Mouse (Mus musculus) kidney, embryonic 14.5 days (tissue): Measurements from ENCODE around the gene Polr2c. TPM values are rescaled to one million over a fixed set of nuclear protein-coding genes. Genes with fewer than 3 reads are reported as not detected.
"Not testable (repeated sequence)": the region's sequence is repeated elsewhere in the genome, so short reads cannot be mapped to it uniquely, and the experiment has no call there.

ENCODE experiments used
- ATAC-seq: fragments of 200-750 bp; cut with Nextera tagmentation; 2 replicates; pipeline ENCODE4 v1.8.0; 2017; ENCODE audit warnings: moderate number of reproducible peaks, mild to moderate bottlenecking, moderate TSS enrichment, moderate library complexity; ENCODE audit not compliant: low FRiP score, low TSS enrichment
- H3K27ac ChIP-seq: fragments of 300-500 bp; sonication (generic); 2 replicates; pipeline ENCODE4 v1.5.1; 2014; ENCODE audit warnings: low read depth, mild to moderate bottlenecking, low read length, moderate library complexity, mixed read lengths
- H3K27me3 ChIP-seq: fragments of 300-500 bp; sonication (generic); 2 replicates; pipeline ENCODE4 v1.6.1; 2014; ENCODE audit warnings: mild to moderate bottlenecking, low read length; ENCODE audit not compliant: control insufficient read depth, insufficient read depth
- H3K36me3 ChIP-seq: fragments of 300-500 bp; sonication (generic); 2 replicates; pipeline ENCODE4 v1.6.1; 2014; ENCODE audit warnings: low read length, mixed read lengths; ENCODE audit not compliant: control insufficient read depth, insufficient read depth
- H3K4me1 ChIP-seq: fragments of 300-500 bp; sonication (generic); 2 replicates; pipeline ENCODE4 v1.6.1; 2014; ENCODE audit warnings: low read length, mixed read lengths; ENCODE audit not compliant: control insufficient read depth, insufficient read depth
- H3K4me2 ChIP-seq: fragments of 300-500 bp; sonication (generic); replicated peaks from 2 replicates; pipeline ENCODE4 v1.6.1; 2014; ENCODE audit warnings: low read depth, mild to moderate bottlenecking, low read length
- H3K4me3 ChIP-seq: fragments of 300-500 bp; sonication (generic); 2 replicates; pipeline ENCODE4 v1.5.1; 2014; ENCODE audit warnings: mild to moderate bottlenecking, low read length
- H3K9ac ChIP-seq: fragments of 300-500 bp; sonication (generic); 2 replicates; pipeline ENCODE4 v1.6.1; 2014; ENCODE audit warnings: low read depth, mild to moderate bottlenecking, low read length, moderate library complexity
- H3K9me3 ChIP-seq: fragments of 300-500 bp; sonication (generic); 2 replicates; pipeline ENCODE4 v1.6.1; 2016; ENCODE audit warnings: low read length; ENCODE audit not compliant: control insufficient read depth
- WGBS: fragments of 180-500 bp; shearing (Covaris S2); extraction: QIAGEN DNeasy Blood & Tissue Kit; methylation state at CpG from one replicate; pipeline ENCODE4 v1.1.7; 2014; 5-methylcytosine and 5-hydroxymethylcytosine counted together
- polyA plus RNA-seq: library from polyadenylated mRNA; unstranded; fragments of >200 nt; fragmentation: Nextera tagmentation; extraction: Ambion mirVana; gene quantifications from 2 replicates; pipeline ENCODE4 v1.2.1, GENCODE M21; 2014

Gene Polr2c
- polyA plus RNA-seq, 1 experiment from 2014 or later: 183 TPM

DNA sequence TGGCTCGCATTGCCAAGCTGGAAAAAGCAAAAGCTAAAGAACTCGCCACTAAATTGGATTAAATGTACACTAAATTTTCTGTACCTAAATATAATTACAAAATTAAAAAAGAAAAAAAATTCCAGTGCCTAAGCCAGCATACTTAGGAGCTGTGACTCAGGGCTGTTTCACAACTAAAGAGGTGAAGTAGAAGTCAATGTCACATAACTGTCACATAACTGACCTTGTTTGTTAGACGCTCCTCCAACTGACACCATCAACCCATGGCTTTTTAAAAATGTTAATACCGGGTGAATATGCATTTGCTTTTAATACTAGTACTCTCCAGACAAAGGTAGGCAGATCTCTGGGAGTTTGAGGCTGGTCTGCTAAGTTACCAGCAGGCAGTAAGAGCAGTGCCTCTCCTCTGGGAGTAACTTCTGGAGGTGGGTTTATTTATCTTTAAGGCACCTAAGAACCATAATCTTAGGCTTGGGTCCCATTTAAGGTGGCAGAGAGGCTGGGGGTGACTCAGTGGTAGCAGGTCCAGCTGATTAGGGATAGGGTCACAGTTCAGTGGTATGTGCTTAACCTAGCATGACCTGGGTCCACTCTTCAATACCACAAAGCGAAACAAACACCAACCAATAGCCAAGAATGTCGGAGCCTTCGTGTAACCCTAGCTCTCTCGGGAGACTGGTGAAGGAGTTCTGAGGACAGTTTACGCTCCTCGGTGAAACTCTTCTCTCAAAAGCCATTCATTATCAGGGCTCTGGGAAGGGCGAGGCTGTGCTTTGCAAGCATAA, 20.6 kb upstream of the Polr2c start:
- Histone ChIP-seq H3K27ac (no peak overlapping the region), H3K9me3 (no peaks in the 10 kb centered on the region), H3K27me3 (no peaks in the 10 kb centered on the region), H3K4me3 (peak overlapping the region; percentile 94), H3K9ac (peak overlapping the region; percentile 95; the same call in 1 of the 2 replicates), H3K4me1 (peaks cover 9% of the 10 kb centered on the region), H3K36me3 (peaks cover 8% of the 10 kb centered on the region), H3K4me2 (peak overlapping the region; percentile 89)
- 49% methylated on average over 11 of the region's 11 CpGs for WGBS
- no peak for ATAC-seq

DNA sequence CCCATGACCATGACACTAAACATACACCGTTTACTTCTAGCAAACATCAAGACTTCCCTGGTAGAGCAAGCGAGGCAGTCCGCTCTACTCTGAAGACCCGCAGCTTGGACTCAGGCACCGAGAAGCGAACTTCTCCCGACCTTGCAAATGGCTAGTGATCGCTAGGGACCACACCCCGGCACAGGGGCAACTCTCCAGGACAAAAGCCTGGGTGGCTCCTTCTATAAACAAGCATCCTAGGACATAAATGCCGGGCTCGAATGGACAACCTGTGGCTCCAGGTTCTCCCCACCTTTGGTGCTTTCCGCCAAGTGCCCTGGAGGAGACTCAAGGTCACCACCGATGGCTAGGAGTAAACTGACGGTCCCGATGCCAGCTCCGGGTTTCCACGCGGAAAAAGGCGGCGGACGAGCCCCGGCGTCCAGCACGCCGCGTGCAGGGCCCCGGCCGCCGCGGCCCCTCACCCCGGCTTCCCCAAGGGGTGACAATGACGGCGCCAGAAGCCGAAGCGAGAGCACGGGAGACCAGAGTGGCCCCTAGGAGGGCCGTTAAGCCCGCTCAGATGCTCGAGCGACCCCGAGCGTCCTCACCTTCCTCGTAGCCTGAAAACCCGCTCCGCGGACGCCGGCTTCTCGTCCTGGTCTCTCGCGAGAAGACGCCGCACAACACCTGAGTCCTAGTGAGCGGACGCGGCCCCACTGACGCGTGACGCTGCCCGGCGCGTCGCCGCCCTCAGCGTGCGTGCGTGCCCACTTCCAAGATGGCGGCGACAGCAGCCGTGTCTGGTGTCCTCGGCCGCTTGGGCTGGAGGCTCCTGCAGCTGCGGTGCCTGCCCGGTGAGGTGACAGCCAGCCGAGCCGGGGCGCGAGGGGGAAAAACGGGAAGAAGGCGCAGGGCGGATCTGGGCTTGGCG, 19.3 kb upstream of the Polr2c start, which contains the start of the genes Coq9 and Ciapin1:
Coq9 (plus strand) TSS at position 660 of the 913 bp plus-strand sequence.
Ciapin1 (minus strand) TSS at position 697 of the 913 bp plus-strand sequence.
- peaks cover 9% of the 10 kb centered on the region for H3K4me1 ChIP-seq
- WGBS: under 1% methylated on average over 82 of the region's 82 CpGs
- H3K9ac ChIP-seq: peak within 1 kb of the TSS; percentile 95

DNA sequence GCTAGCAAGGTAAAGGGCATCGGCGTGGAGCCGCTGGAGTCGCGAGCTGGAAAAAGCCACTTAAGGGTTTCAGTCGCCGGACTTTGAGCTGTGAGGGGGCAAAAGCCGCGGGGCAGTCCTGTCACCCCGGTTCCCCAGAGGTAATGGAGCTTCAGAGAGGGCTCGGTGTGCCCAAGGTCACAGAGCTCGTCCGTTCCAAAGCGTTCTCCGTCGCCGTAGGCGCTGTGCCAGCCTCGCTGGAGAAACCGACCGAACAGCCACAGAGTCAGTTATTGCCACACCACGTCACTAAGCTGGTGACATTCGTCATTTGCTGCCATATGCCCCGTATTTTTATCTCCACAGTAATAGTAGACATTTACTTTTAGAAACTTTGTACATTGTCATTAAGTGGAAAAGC, 18.6 kb upstream of the Polr2c start:
- Histone ChIP-seq H3K4me3 (peak overlapping the region; percentile 94), H3K9me3 (no peaks in the 10 kb centered on the region), H3K9ac (peak overlapping the region; percentile 95), H3K4me1 (peaks cover 9% of the 10 kb centered on the region), H3K36me3 (no peaks in the 10 kb centered on the region), H3K27ac (peak overlapping the region; percentile 77), H3K27me3 (no peaks in the 10 kb centered on the region), H3K4me2 (peak overlapping the region; percentile 64)
- ATAC-seq: peak; percentile 46
- under 1% methylated on average over 24 of the region's 24 CpGs for WGBS

More for the DNA sequence above, 19.3 kb upstream of the Polr2c start, which contains the start of the genes Coq9 and Ciapin1:
- ATAC-seq: peak; percentile 97
- no peaks in the 10 kb centered on the region for H3K36me3 ChIP-seq
- peak within 1 kb of the TSS; percentile 94 for H3K4me3 ChIP-seq
- H3K27ac ChIP-seq: peak within 1 kb of the TSS; percentile 77
- H3K4me2 ChIP-seq: peak within 1 kb of the TSS; percentile 89
- no peaks in the 10 kb centered on the region for H3K27me3 ChIP-seq
- no peaks in the 10 kb centered on the region for H3K9me3 ChIP-seq

DNA sequence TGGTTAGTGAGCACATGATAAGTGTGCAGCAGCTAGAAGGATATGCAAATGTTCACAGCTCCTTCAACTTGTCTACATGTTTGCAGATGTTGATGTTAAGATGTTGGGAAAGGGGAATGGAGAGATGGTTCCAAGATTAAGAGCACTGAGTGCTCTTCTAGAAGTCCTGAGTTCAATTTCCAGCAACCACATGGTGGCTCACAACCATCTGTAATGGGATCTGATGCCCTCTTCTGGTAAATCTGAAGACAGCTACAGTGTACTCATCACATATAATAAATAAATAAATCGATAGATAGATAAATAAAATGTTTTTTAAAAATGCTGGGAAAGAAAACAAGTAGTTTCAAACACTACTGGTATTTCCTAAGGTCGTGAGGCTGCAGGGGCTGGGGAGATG, 16.1 kb upstream of the Polr2c start:
- no peak overlapping the region for H3K4me3 ChIP-seq
- ATAC-seq: no peak
- H3K27me3 ChIP-seq: no peaks in the 10 kb centered on the region
- peaks cover 14% of the 10 kb centered on the region; the same call in 1 of the 2 replicates for H3K36me3 ChIP-seq
- peaks cover 9% of the 10 kb centered on the region for H3K4me1 ChIP-seq
- no peak overlapping the region for H3K27ac ChIP-seq
- H3K9me3 ChIP-seq: no peaks in the 10 kb centered on the region
- H3K4me2 ChIP-seq: no peak overlapping the region
- H3K9ac ChIP-seq: no peak overlapping the region
- WGBS: 50% methylated on average over 2 of the region's 2 CpGs

DNA sequence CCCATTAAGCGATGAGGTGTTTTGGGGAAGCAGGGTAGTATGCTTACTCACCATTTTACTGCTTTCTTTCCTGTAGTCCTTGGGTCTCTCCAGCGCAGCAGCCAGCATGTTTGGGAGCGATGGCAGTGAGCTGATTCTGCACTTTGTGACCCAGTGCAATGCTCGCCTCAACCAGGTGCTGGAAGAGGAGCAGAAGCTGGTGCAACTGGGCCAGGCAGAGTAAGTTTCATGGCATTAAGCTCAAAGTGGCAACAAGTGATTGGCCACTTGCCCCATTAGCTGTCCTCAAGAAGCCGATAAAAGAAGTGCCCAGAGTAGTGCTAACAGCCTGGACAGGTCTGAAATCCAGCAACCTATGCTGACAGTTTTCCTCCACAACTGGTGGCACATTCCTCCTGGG, 7.2 kb upstream of the Polr2c start:
- Histone ChIP-seq H3K9ac (no peak overlapping the region), H3K4me2 (no peak overlapping the region), H3K4me3 (no peak overlapping the region), H3K4me1 (no peaks in the 10 kb centered on the region), H3K27me3 (no peaks in the 10 kb centered on the region), H3K9me3 (no peaks in the 10 kb centered on the region), H3K36me3 (peaks cover 59% of the 10 kb centered on the region), H3K27ac (no peak overlapping the region)
- WGBS: 93% methylated on average over 5 of the region's 5 CpGs
- ATAC-seq: no peak

DNA sequence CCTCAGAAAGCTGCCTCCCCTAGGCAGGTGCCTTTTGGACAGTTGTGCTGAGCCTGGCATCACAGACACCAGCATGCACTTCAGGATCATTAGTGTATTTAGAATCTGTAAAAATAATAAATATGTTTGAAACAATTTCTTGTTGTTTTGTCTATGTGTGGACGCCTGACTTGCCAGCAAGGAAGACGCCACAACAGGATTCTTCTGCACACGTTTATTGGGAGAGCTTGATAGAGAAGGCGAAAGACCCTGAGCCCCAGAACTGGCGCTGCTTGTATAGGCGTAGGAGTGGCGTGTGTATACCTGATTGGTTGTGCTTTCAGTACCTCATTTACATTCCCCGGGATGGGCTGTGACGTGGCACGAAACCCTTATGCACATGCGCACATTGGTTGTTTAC, 2.5 kb upstream of the Polr2c start:
- not testable (repeated sequence) for H3K4me3 ChIP-seq, H3K27me3 ChIP-seq, H3K9me3 ChIP-seq, H3K4me2 ChIP-seq, H3K9ac ChIP-seq, ATAC-seq, H3K27ac ChIP-seq, H3K4me1 ChIP-seq
- peaks cover 51% of the 10 kb centered on the region for H3K36me3 ChIP-seq
- 89% methylated on average over 11 of the region's 11 CpGs for WGBS

DNA sequence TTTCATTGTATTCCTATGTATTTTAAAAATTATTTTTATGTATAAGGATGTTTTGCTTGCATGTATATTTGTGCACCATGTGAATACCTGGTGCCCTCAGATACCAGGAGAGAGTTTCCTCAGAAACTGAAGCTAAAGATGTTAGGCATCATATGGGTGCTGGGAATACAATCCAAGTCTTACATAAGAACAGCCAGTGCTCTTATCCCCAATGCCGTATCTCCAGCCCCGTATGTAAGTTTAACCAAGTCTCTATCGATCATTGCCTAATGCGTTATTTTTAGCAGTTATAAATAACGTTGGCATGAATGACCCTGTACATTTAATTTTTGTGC, 272 bp upstream of the Polr2c start:
- peaks cover 42% of the 10 kb centered on the region for H3K36me3 ChIP-seq
- WGBS: 26% methylated on average over 5 of the region's 5 CpGs
- no peaks in the 10 kb centered on the region for H3K9me3 ChIP-seq
- no peak overlapping the region for H3K9ac ChIP-seq
- ATAC-seq: no peak
- H3K4me2 ChIP-seq: no peak overlapping the region
- H3K4me1 ChIP-seq: no peaks in the 10 kb centered on the region
- H3K27ac ChIP-seq: no peak overlapping the region
- peak overlapping the region; percentile 88; the same call in 1 of the 2 replicates for H3K4me3 ChIP-seq
- no peaks in the 10 kb centered on the region for H3K27me3 ChIP-seq

DNA sequence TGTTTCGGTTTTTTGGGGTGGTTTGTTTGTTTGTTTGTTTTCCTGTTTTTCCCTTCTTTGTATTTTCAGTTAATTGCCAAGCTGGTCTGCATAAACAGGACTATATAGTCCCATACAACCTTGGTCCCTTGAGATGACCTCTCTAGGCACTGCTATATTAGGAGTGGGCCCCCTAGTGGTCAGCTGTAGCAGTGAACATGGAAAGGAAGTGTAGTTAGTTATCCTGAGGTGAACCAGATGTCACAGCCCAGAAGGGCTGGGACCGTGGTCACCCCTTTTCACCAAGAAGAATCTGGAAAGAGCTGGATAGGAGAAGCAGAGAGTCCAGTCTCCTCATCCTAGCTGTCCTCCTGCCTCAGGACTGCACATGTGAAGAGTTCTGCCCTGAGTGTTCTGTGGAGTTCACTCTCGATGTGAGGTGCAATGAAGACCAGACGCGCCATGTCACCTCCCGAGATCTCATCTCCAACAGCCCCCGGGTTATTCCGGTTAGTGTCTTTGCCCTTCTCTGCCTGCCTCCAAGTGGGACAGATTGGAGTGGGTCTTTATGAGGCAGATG, 4.2 kb downstream of the Polr2c start:
- Histone ChIP-seq H3K4me3 (no peak overlapping the region), H3K36me3 (peaks cover 56% of the 10 kb centered on the region), H3K9ac (no peak overlapping the region), H3K4me1 (no peaks in the 10 kb centered on the region), H3K9me3 (no peaks in the 10 kb centered on the region), H3K27me3 (no peaks in the 10 kb centered on the region), H3K27ac (no peak overlapping the region), H3K4me2 (no peak overlapping the region)
- WGBS: 78% methylated on average over 8 of the region's 8 CpGs
- no peak for ATAC-seq
